Mouse (Mus musculus) Muller cell, postnatal 12 days (primary cell): Measurements from ENCODE around the gene Tmem74b.

ENCODE experiments used
- DNase-seq: peaks from one replicate; pipeline ENCODE4 v3.0.0-alpha.2; 2015; ENCODE audit errors: inconsistent ontology term

The Tmem74b gene

GRCm38 (mm10) chr2:151740741-151741526 is 39.1 kb downstream of the Tmem74b start:
- DNase-seq, result peak; percentile 83

DNA sequence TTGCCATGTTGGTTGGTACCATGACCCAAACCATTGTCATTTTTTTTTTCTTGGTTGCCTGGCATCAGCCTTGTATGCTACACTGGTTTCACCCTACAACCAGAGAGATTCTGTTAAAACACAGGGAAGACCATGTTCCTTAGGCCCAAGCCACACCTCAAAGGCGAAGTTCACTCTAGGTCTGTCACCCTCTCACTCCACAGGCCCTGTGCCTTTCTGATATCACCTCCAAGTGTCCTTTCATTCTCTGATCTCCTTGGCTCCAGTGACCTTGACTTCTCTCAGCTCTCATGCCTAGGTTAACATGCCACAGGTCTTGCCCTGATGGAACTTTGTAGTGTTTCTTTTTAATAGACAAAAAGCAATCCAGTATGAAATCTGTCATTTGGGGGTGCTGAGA is 40.3 kb downstream of the Tmem74b start:
- DNase-seq, result no peak

DNA sequence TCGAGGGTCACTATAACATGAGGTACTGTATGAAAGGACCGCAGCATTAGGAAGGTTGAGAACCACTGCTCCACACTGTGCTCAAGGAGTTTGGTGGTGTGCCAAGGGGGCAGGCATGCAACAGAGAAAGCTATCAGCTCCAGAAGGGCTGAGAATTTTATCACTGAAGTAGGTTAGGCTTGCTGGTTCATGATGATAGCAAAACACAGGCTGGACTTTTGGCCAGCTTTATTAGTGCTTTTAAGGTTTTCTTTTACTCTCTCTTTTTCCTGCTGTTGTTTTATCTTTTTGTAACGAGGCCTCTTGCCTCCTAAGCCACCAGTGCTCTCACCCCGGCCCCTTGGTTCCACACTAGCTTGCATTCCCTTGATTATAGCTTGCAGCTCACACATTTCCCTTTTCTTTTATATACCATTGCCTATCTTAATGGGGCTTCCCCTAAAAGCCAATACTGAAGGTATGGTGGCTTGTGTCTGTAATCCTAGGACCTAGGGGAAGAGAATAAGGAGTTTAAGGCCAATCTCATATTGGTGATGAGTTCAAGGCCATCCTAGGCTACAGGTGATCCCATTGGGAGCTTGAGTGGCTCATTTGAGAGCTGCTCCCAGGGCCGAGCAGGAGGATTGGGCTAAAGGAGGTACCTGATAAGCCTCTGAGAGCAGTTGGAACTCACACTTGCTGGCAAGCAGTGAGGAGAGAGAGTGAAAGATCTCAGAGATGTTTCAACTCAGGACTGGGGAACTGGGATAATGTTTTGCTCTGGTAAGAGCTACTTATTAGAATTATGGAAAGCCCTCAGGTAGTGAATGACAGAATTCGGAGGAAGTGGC is 41.3 kb downstream of the Tmem74b start:
- DNase-seq, result no peak

- no peak for DNase-seq
Measured at GRCm38 (mm10) chr2:151743845-151744244, 42.0 kb downstream of the Tmem74b start, which contains the start of gene Psmf1. Gene Psmf1 (minus strand): TSS chr2:151744186.

DNA sequence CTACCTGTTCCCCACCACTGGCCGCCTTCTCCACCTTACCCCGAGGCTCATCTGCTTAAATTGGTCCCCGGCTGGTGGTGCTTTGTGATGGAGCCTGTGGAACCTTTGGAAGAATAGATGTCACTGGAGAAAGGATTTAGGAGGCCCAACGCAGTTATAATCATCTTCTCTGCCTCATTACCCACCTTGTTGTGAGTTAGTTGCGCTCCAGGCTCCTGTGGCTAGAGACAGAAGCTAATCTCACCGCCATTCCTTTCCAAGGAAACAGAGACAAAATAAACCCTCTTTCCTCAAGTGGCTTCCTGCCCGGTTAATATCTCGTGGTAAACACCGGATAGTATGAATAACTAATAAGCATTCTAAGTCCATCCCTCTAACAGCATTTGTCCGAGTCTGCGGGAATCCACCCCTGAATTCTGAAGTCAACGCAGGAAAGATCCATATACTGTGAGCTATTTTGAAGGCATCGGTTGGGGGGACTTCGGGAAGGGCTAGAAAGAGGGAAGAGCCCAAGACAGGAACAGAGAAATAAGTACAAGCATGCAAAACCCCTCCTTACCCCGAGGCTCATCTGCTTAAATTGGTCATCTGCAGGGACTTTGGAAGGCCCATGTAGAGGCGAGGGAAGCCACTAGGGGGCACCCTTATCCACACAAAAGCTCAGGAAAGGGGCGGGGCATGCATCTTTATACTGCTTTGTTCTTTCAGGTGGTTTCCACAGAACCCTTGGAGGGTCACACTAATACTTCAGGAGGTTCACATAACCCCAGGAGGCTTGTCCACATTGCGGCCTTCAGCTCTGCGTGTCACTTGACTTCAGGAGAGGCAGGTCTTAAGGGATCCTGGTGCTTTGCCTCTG is 46.3 kb downstream of the Tmem74b start:
- peak; percentile 66 for DNase-seq

DNA sequence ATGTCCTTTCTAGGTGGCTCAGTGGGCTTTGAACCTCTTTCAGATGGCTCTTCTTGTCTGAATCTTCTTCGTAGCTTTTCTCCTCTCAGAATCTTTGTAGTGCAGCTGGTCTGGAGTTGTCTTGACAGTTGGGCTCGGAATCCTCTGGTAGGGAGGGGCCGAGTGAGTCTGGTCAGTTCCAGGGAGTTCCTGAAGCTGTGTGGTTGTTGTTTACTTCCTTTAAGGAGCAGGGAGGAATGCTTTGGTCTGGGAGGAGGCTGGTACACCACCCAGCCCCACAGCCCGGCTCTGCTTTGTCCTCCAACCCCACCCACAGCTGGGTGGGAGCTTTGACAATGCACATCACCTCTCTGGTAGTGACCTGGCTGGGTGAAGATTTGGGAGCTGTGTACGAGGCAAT is 49.5 kb downstream of the Tmem74b start:
- no peak for DNase-seq

GRCm38 (mm10) chr2:151756277-151757061 is 54.7 kb downstream of the Tmem74b start:
- DNase-seq, result no peak

DNA sequence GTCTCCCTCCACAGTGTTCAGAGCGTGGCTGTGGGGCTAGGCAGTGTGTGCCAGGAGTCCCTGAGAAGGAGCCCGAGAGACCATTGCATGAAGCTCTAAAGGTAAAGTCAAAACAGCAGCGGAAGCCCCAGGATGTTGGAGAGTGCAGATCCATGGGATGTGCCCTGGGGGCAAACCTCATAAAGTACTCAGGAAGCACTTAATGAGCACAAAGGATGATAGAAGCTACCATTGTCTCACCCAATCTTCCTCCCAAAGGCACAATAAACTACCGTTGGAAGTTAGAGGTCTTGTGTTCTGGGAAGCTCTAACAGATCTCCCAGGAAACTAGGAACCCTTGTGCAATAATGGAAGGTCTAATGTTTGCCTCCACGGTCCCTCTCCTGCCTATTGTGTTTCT is 55.6 kb downstream of the Tmem74b start:
- no peak for DNase-seq

DNA sequence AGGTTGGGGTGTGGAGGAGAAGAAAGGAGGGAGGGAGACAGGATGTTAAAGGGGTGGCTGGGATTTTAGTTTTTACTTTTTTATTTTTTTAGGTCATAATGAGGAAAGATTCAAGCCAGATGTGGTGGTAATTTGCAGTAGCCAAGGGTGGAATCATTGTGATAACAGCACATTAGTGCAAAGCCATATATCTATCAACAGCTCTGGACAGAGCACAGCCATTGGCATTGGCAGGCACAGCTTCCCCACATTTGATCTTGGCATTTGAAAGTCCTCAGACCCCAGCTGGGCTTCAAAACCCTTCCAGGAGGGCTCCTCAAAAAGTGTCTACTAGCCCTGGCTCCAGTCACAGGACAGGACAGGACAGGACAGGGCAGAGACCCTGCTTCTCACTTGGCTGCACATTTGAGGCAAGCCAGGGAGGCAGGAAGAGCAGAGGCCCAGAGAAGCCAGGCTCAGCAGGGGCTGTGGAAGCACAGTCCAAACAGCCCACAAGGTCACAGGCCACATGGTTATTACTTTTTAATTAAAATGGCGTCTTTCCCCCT is 57.1 kb downstream of the Tmem74b start:
- DNase-seq, result no peak
